Mouse (Mus musculus): Measurements from ENCODE around the gene Cyp4f18. TPM values are rescaled to one million over a fixed set of nuclear protein-coding genes. Genes with fewer than 3 reads are reported as not detected.
A peak's percentile ranks its signal among the peaks of the same experiment; 100 is the strongest.

Cyp4f18 gene
- polyA plus RNA-seq, 1 experiment from 2014 or later = 0.70 TPM

- Histone ChIP-seq H3K27ac (ENCODE audit: low read length) (peak overlapping the region; percentile 78), H3K36me3 (ENCODE audit: control insufficient read depth, insufficient read depth, low read length) (no peaks in the 10 kb centered on the region), H3K4me3 (ENCODE audit: low read depth, low read length) (peak overlapping the region; percentile 48), H3K27me3 (ENCODE audit: control insufficient read depth, insufficient read depth, low read depth, low read length) (no peaks in the 10 kb centered on the region; the same call in 1 of the 2 replicates), H3K9me3 (replicated peaks; ENCODE audit: control insufficient read depth, low read length, poor library complexity, severe bottlenecking) (no peaks in the 10 kb centered on the region), H3K4me2 (ENCODE audit: low read length) (peak overlapping the region; percentile 77), H3K4me1 (ENCODE audit: control insufficient read depth, insufficient read depth, low read length) (peaks cover 4% of the 10 kb centered on the region), H3K9ac (ENCODE audit: low read depth, low read length) (peak overlapping the region; percentile 73)
- WGBS = 13% methylated on average over 24 of the region's 24 CpGs
- ATAC-seq = peak; percentile 95
Observed at GRCm38 (mm10) chr8:71988110-71988866, 21.1 kb downstream of the Cyp4f18 start.

GRCm38 (mm10) chr8:71984601-71985000, 24.8 kb downstream of the Cyp4f18 start:
- WGBS = 64% methylated on average over 4 of the region's 4 CpGs
- Histone ChIP-seq H3K9ac (ENCODE audit: low read depth, low read length) (no peak overlapping the region), H3K36me3 (ENCODE audit: control insufficient read depth, insufficient read depth, low read length) (no peaks in the 10 kb centered on the region), H3K4me2 (ENCODE audit: low read length) (no peak overlapping the region), H3K27me3 (ENCODE audit: control insufficient read depth, insufficient read depth, low read depth, low read length) (no peaks in the 10 kb centered on the region; the same call in 1 of the 2 replicates), H3K27ac (ENCODE audit: low read length) (no peak overlapping the region), H3K4me1 (ENCODE audit: control insufficient read depth, insufficient read depth, low read length) (peaks cover 4% of the 10 kb centered on the region), H3K9me3 (replicated peaks; ENCODE audit: control insufficient read depth, low read length, poor library complexity, severe bottlenecking) (no peaks in the 10 kb centered on the region), H3K4me3 (ENCODE audit: low read depth, low read length) (no peak overlapping the region)
- no peak for ATAC-seq

- no peaks in the 10 kb centered on the region for H3K27me3 ChIP-seq (ENCODE audit: control insufficient read depth, insufficient read depth, low read depth, low read length)
- H3K36me3 ChIP-seq (ENCODE audit: control insufficient read depth, insufficient read depth, low read length) = no peaks in the 10 kb centered on the region
- no peak overlapping the region for H3K9ac ChIP-seq (ENCODE audit: low read depth, low read length)
- no peak for ATAC-seq
- WGBS = 89% methylated on average over 4 of the region's 4 CpGs
- no peak overlapping the region for H3K4me2 ChIP-seq (ENCODE audit: low read length)
- no peaks in the 10 kb centered on the region for H3K4me1 ChIP-seq (ENCODE audit: control insufficient read depth, insufficient read depth, low read length)
- no peak overlapping the region for H3K4me3 ChIP-seq (ENCODE audit: low read depth, low read length)
- H3K27ac ChIP-seq (ENCODE audit: low read length) = no peak overlapping the region
- no peaks in the 10 kb centered on the region for H3K9me3 ChIP-seq (replicated peaks; ENCODE audit: control insufficient read depth, low read length, poor library complexity, severe bottlenecking)
Observed at GRCm38 (mm10) chr8:71981456-71981855, 28.0 kb downstream of the Cyp4f18 start.

- Histone ChIP-seq H3K4me3 (ENCODE audit: low read depth, low read length) (no peak overlapping the region), H3K9ac (ENCODE audit: low read depth, low read length) (no peak overlapping the region), H3K9me3 (replicated peaks; ENCODE audit: control insufficient read depth, low read length, poor library complexity, severe bottlenecking) (no peaks in the 10 kb centered on the region), H3K4me1 (ENCODE audit: control insufficient read depth, insufficient read depth, low read length) (no peaks in the 10 kb centered on the region), H3K36me3 (ENCODE audit: control insufficient read depth, insufficient read depth, low read length) (no peaks in the 10 kb centered on the region), H3K27ac (ENCODE audit: low read length) (no peak overlapping the region), H3K4me2 (ENCODE audit: low read length) (no peak overlapping the region), H3K27me3 (ENCODE audit: control insufficient read depth, insufficient read depth, low read depth, low read length) (no peaks in the 10 kb centered on the region)
- ATAC-seq = no peak
- 73% methylated on average over 2 of the region's 2 CpGs for WGBS
Observed at GRCm38 (mm10) chr8:71981032-71981431, 28.4 kb downstream of the Cyp4f18 start.

GRCm38 (mm10) chr8:71974211-71974610, 35.2 kb downstream of the Cyp4f18 start:
- Histone ChIP-seq H3K9ac (ENCODE audit: low read depth, low read length) (no peak overlapping the region), H3K4me3 (ENCODE audit: low read depth, low read length) (no peak overlapping the region), H3K4me1 (ENCODE audit: control insufficient read depth, insufficient read depth, low read length) (no peaks in the 10 kb centered on the region), H3K4me2 (ENCODE audit: low read length) (no peak overlapping the region), H3K9me3 (replicated peaks; ENCODE audit: control insufficient read depth, low read length, poor library complexity, severe bottlenecking) (no peaks in the 10 kb centered on the region), H3K27ac (ENCODE audit: low read length) (no peak overlapping the region), H3K36me3 (ENCODE audit: control insufficient read depth, insufficient read depth, low read length) (no peaks in the 10 kb centered on the region), H3K27me3 (ENCODE audit: control insufficient read depth, insufficient read depth, low read depth, low read length) (no peaks in the 10 kb centered on the region)
- ATAC-seq = no peak
- WGBS = 76% methylated on average over 3 of the region's 3 CpGs

GRCm38 (mm10) chr8:71971945-71972344, 37.5 kb downstream of the Cyp4f18 start:
- Histone ChIP-seq H3K9ac (ENCODE audit: low read depth, low read length) (no peak overlapping the region), H3K27ac (ENCODE audit: low read length) (no peak overlapping the region), H3K36me3 (ENCODE audit: control insufficient read depth, insufficient read depth, low read length) (peaks cover 17% of the 10 kb centered on the region), H3K4me3 (ENCODE audit: low read depth, low read length) (no peak overlapping the region), H3K4me1 (ENCODE audit: control insufficient read depth, insufficient read depth, low read length) (no peaks in the 10 kb centered on the region), H3K4me2 (ENCODE audit: low read length) (no peak overlapping the region), H3K27me3 (ENCODE audit: control insufficient read depth, insufficient read depth, low read depth, low read length) (no peaks in the 10 kb centered on the region), H3K9me3 (replicated peaks; ENCODE audit: control insufficient read depth, low read length, poor library complexity, severe bottlenecking) (no peaks in the 10 kb centered on the region; the same call in 1 of the 2 replicates)
- peak; percentile 60; the same call in 1 of the 2 replicates for ATAC-seq
- 86% methylated on average over 1 of the region's 1 CpGs for WGBS

GRCm38 (mm10) chr8:71968636-71969035, 40.8 kb downstream of the Cyp4f18 start:
- no peaks in the 10 kb centered on the region for H3K4me1 ChIP-seq (ENCODE audit: control insufficient read depth, insufficient read depth, low read length)
- no peak overlapping the region for H3K9ac ChIP-seq (ENCODE audit: low read depth, low read length)
- peaks cover 32% of the 10 kb centered on the region for H3K36me3 ChIP-seq (ENCODE audit: control insufficient read depth, insufficient read depth, low read length)
- H3K9me3 ChIP-seq (replicated peaks; ENCODE audit: control insufficient read depth, low read length, poor library complexity, severe bottlenecking) = no peaks in the 10 kb centered on the region; the same call in 1 of the 2 replicates
- no peak overlapping the region for H3K4me2 ChIP-seq (ENCODE audit: low read length)
- no peak for ATAC-seq
- no peak overlapping the region for H3K4me3 ChIP-seq (ENCODE audit: low read depth, low read length)
- 92% methylated on average over 6 of the region's 6 CpGs for WGBS
- H3K27ac ChIP-seq (ENCODE audit: low read length) = no peak overlapping the region
- H3K27me3 ChIP-seq (ENCODE audit: control insufficient read depth, insufficient read depth, low read depth, low read length) = no peaks in the 10 kb centered on the region

- H3K4me2 ChIP-seq (ENCODE audit: low read length) = no peak overlapping the region
- H3K4me3 ChIP-seq (ENCODE audit: low read depth, low read length) = no peak overlapping the region
- ATAC-seq = no peak
- H3K27ac ChIP-seq (ENCODE audit: low read length) = no peak overlapping the region
- H3K9ac ChIP-seq (ENCODE audit: low read depth, low read length) = no peak overlapping the region
- no peaks in the 10 kb centered on the region; the same call in 1 of the 2 replicates for H3K9me3 ChIP-seq (replicated peaks; ENCODE audit: control insufficient read depth, low read length, poor library complexity, severe bottlenecking)
- H3K36me3 ChIP-seq (ENCODE audit: control insufficient read depth, insufficient read depth, low read length) = peaks cover 32% of the 10 kb centered on the region
- WGBS = 89% methylated on average over 6 of the region's 6 CpGs
- no peaks in the 10 kb centered on the region for H3K4me1 ChIP-seq (ENCODE audit: control insufficient read depth, insufficient read depth, low read length)
- H3K27me3 ChIP-seq (ENCODE audit: control insufficient read depth, insufficient read depth, low read depth, low read length) = no peaks in the 10 kb centered on the region
Observed at GRCm38 (mm10) chr8:71968100-71968499, 41.3 kb downstream of the Cyp4f18 start.

GRCm38 (mm10) chr8:71967261-71967660, 42.2 kb downstream of the Cyp4f18 start:
- Histone ChIP-seq H3K9ac (ENCODE audit: low read depth, low read length) (no peak overlapping the region), H3K27ac (ENCODE audit: low read length) (no peak overlapping the region), H3K4me1 (ENCODE audit: control insufficient read depth, insufficient read depth, low read length) (no peaks in the 10 kb centered on the region), H3K4me2 (ENCODE audit: low read length) (no peak overlapping the region), H3K9me3 (replicated peaks; ENCODE audit: control insufficient read depth, low read length, poor library complexity, severe bottlenecking) (no peaks in the 10 kb centered on the region; the same call in 1 of the 2 replicates), H3K27me3 (ENCODE audit: control insufficient read depth, insufficient read depth, low read depth, low read length) (no peaks in the 10 kb centered on the region), H3K36me3 (ENCODE audit: control insufficient read depth, insufficient read depth, low read length) (peaks cover 32% of the 10 kb centered on the region), H3K4me3 (ENCODE audit: low read depth, low read length) (no peak overlapping the region)
- no peak for ATAC-seq
- 98% methylated on average over 5 of the region's 5 CpGs for WGBS

All from midbrain, embryonic 16.5 days (tissue).